Mouse (Mus musculus) urinary bladder, postnatal 4 days (tissue): ENCODE data around the gene Ppp1r16b.

Experiments
- DNase-seq, 2 experiments: peaks; one replicate each; pipeline ENCODE4 v3.0.0; 2021 to 2022; ENCODE audit warnings: low spot score in 2 of 2

Ppp1r16b gene

DNA sequence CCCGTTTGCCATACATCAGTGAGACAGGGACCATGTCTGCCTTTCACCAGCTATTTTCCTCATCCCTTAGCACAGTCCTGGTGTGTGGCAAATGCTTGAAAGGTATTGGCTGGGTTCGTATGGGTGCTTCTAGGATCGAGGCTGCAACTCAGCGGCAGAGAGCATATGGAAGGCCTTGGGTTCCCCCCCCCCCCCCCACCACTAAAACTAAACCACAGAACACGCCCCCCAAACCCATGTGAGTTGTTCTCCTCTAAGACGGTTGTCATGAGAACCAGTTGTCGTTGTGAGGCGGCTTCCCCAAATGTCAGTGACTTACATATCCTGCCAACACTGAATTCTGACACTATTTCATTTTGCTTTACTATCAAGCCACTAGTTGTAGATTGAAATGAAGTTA is 24.9 kb downstream of the Ppp1r16b start:
- DNase-seq, result no peak

GRCm38 (mm10) chr2:158692191-158692590 is 27.0 kb downstream of the Ppp1r16b start:
- no peak for DNase-seq

DNA sequence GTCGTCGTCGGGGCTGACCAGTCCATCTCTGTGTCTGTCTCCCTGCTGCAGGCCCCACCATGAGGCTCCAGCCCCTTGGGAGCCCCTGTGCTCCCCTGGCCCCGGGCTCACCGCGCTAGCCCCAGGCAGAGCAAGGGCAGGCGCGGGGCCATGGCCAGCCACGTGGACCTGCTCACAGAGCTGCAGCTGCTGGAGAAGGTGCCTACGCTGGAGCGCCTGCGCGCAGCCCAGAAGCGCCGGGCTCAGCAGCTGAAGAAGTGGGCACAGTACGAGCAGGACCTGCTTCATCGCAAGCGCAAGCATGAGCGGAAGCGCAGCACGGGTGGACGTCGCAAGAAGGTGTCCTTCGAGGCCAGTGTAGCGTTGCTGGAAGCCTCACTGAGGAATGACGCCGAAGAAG is 30.6 kb downstream of the Ppp1r16b start:
- DNase-seq, result no peak

DNA sequence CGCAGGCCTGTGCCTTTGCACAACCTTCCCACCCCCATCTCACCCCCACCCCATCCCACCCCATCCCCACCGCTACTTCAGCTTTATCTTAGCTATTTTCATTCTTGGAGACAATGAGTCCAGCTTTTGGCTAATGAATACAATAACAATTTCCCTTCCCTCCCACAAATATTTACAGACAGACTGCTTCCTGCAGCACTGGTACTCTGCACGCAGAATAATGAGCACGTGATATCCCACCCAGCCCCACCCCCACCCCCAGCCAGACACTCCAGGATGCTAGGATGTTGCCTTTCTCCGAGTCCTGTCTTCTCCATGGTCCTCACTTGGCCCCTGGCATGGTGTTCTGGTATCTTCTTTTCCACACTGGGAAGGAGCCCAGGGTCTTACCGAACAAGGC is 31.3 kb downstream of the Ppp1r16b start:
- no peak for DNase-seq

DNA sequence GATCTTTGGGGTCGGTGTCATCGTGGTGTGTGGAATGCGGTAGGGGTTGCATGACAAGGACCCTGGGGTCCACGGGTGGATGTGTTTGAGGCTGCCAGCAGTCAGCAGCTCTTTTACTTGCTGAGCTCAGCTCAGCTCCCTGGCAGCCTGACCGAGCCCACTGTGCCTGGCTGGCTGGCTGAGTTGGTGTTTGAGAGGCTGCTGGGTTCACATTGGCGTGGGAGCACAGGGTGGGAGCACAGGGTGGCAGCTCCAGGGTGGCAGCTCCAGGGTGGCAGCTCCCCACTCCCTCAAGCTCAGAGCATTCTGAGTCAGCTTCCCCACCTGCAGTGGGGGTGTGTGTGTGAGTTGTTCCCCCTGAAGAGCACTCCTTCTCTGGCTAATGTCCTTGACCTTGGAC is 34.7 kb downstream of the Ppp1r16b start:
- no peak for DNase-seq

DNA sequence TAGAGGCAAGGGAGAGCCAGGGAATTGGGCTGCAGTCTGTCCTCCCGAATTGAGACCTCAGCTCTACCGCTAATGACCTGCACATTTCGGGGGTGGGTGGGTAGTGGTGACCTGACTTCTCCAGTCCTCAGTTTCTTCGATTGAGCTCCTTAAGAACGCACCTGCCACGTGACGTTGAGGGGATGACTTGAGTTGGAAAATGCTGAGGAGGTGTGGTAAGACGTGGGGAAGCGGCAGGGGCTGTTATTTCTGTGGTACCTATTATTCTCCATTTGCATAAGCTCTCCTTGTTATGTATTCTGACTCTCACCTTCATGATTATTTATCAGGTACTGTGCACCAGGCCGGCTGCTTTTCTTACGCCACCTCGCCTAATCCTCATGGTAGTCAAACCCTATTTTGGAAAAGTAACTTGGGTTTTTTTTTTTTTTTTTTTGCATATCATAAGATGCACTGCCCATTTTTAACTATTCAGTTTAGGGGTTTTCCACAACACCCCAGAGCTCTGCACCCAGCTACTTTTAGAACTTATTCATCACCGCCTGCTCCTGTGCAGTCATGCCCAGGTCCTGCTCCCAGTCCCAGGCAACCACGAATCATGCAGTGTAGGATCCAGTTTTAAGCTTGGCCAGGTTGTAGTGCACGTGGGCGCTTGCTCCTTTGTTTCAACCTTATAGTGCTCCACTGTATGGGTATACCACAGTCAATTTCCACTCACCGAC is 35.5 kb downstream of the Ppp1r16b start:
- DNase-seq, result no peak

GRCm38 (mm10) chr2:158701505-158701904 is 36.3 kb downstream of the Ppp1r16b start:
- no peak for DNase-seq

DNA sequence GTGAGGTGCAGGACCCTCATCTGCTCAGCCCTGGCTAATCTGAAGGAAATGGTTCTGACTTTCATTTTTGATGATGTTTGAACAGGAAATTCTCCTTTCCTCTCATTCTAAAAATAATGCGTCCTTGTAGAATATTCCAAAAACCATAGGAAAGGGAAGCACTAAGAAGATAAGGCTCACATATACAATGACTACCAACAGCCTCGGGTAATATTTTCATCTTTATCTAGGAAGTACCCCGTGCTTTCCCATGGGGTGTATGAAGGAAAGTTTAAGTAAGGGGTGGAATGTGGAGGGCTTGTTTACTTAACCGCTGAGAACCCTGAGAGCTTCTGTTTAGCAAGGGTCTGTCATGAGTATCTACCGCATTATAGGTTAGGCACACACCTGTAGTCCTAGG is 37.0 kb downstream of the Ppp1r16b start:
- no peak for DNase-seq

GRCm38 (mm10) chr2:158704720-158705119 is 39.5 kb downstream of the Ppp1r16b start:
- DNase-seq, result no peak

GRCm38 (mm10) chr2:158705529-158705928 is 40.3 kb downstream of the Ppp1r16b start:
- DNase-seq, result no peak

DNA sequence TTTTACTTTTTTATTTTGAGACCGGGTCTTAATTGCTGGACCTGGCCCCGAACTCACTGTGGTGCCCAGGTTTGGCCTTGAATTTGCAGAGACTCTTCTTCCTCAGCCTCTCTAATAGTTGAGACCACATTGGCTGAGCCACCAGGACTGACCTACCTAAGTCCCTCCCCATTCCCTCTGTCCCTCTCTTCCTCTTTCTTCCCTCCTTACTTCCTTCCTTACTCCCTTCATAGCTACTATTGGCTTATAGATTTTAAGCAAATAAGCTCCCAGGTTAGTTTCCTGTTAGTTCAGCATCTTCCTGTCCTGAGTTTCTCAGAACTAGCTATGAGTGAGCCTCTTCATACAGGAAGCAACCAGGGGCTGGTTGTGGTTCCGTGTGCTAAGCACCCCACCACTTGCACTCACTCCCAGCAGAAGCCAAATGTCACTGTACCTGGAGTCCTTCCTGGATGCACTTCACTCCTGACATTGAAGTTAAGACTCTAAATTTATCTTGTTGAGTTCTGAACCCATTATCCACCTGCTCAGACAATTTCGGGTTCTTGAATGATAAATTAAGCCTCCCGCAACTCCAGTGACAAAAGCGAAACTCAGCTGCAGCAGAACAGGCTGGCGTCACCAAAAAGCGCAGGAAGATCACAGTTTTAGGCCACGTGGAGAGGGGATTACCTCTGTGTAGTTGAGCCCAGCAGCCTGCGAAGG is 41.7 kb downstream of the Ppp1r16b start:
- no peak for DNase-seq

DNA sequence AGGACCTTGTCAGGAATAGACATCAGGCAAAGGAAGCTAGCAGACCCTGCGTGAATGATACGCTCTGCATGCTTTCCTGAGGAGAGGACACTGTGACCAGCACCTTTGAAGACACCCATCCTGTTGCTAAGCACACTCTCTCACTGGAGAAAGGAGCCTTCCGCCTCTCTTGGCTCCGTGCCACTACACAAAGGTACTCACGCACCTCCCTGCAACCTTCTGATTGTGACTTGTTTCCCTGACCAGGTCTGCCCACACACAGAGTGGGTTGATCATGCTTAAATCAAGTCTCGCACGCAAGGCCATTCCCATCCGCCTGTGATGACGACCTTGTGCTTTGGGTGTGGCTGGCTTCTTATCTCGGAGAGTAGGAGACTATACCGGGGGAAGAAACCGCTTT is 42.9 kb downstream of the Ppp1r16b start:
- no peak for DNase-seq

- no peak for DNase-seq
These were observed 46.9 kb downstream of the Ppp1r16b start for GRCm38 (mm10) chr2:158711929-158712751.

GRCm38 (mm10) chr2:158714826-158715225 is 49.6 kb downstream of the Ppp1r16b start:
- no peak for DNase-seq

DNA sequence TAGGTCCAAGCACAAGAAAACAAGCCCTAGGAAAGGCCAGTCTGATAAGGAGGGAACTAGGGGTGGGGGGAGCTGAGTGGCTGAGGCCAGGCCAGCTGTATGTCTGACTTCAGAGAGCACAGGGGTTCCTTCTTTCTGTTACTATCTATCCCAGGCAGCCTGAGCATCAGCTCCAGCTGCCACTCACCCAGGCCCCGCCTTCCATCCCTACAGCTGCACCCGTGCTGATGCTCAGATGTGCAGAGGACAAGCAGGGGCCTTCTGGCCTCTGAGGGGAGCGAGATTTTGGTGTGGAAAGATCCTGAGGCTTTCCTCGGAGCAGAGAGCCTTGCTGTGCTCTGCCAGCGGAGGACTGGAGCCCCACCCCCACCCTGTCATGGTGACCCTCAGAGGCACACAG is 50.9 kb downstream of the Ppp1r16b start:
- no peak for DNase-seq

- no peak for DNase-seq
These were observed 52.6 kb downstream of the Ppp1r16b start for GRCm38 (mm10) chr2:158717551-158718418.

DNA sequence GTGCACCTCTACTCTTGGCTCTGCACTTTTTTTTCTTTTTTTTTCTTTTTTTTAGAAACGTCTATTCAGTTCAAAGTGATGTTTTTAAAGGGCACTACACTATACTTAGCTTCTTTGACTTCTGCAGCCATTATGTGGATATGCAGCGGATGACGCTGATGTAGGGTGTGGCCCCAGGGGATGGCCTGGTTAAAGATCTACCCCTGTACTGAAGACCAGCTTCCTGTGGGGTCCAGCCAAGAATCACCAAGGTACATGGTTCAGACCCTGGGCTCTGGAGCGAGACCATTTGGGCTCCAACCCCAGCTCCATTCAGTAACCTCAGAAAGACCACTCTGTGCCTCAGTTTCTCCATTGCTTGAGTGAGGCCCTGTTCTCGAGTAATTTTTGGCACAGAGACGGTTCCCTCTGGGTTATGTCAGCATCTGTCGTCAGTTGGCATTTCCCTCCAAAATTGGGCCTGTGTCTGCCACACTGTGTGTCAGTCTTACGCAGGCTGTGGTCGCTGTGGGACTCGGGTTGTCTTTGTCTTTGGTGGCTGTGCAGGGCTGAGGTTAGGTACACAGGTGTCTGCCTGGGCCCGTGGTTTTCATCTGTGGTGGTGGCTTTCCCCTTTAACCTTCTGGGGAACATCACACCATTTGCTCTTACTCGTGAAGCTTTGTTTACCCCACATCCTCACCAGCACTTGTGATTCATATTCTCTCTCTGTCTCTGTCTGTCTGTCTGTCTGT is 53.8 kb downstream of the Ppp1r16b start:
- DNase-seq, result no peak

- no peak for DNase-seq
These were observed 55.6 kb downstream of the Ppp1r16b start for GRCm38 (mm10) chr2:158720715-158721370.

DNA sequence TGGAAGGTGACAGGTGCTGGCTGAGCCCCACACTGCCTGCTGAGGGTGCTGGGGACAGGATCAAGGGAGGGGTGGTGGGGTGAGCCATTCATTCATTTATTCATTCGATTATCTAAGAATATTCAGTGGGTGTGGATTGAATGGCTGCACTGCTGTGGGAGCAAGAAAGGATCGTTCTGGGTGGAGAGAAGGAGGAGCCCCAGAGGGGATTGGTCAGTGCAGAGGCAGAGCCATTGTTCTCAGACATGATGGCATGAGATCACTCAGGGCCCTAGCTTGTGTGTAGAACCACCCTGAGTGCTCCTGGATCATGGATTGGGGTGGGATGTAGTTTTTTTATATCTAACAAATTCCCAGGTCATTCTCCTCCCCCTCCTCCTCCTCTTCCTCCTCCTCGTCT is 56.3 kb downstream of the Ppp1r16b start:
- DNase-seq, result no peak

- no peak for DNase-seq
These were observed 56.9 kb downstream of the Ppp1r16b start for GRCm38 (mm10) chr2:158722135-158722534.
